Mouse (Mus musculus) common myeloid progenitor, adult 5-6 weeks (primary cell): ENCODE results near the gene Rho. TPM values are rescaled to one million over a fixed set of nuclear protein-coding genes. Genes with fewer than 3 reads are reported as not detected.

ENCODE experiments used
- ATAC-seq: replicated peaks from 2 replicates; pipeline ENCODE4 v1.8.0; 2016; ENCODE audit warnings: low read depth, mild to moderate bottlenecking, moderate TSS enrichment, inconsistent platforms; ENCODE audit not compliant: poor library complexity, severe bottlenecking
- total RNA-seq: library from RNA; stranded (forward); fragments of 200-1000, 187-1606 nt; gene quantifications from 2 replicates; pipeline ENCODE4 v1.2.3, GENCODE M21; 2017

Gene Rho
- total RNA-seq, 1 experiment from 2014 or later, result not detected

- no peak for ATAC-seq
Measured at GRCm38 (mm10) chr6:115954506-115955074, 23.0 kb downstream of the Rho start.

- no peak for ATAC-seq
Measured at GRCm38 (mm10) chr6:115955169-115955568, 23.6 kb downstream of the Rho start.

GRCm38 (mm10) chr6:115955664-115956063, 24.1 kb downstream of the Rho start:
- no peak for ATAC-seq

GRCm38 (mm10) chr6:115956418-115956921, 24.9 kb downstream of the Rho start:
- 0 out of 2 replicates have a peak, but pooled peaks have one; percentile 1 for ATAC-seq

- peak; percentile 48 for ATAC-seq
Measured at GRCm38 (mm10) chr6:115956922-115957601, 25.5 kb downstream of the Rho start.

GRCm38 (mm10) chr6:115957681-115958080, 26.1 kb downstream of the Rho start:
- ATAC-seq, result no peak

- no peak for ATAC-seq
Measured at GRCm38 (mm10) chr6:115958445-115958844, 26.9 kb downstream of the Rho start.

- no peak for ATAC-seq
Measured at GRCm38 (mm10) chr6:115959151-115959691, 27.7 kb downstream of the Rho start.

GRCm38 (mm10) chr6:115960322-115960721, 28.8 kb downstream of the Rho start:
- ATAC-seq, result no peak

GRCm38 (mm10) chr6:115961743-115962142, 30.2 kb downstream of the Rho start:
- ATAC-seq, result no peak

GRCm38 (mm10) chr6:115962439-115963085, 31.0 kb downstream of the Rho start:
- no peak for ATAC-seq

GRCm38 (mm10) chr6:115963656-115964055, 32.1 kb downstream of the Rho start:
- no peak for ATAC-seq

GRCm38 (mm10) chr6:115966227-115966966, 34.8 kb downstream of the Rho start:
- no peak for ATAC-seq

GRCm38 (mm10) chr6:115967291-115967880, 35.8 kb downstream of the Rho start:
- ATAC-seq, result no peak

- no peak for ATAC-seq
Measured at GRCm38 (mm10) chr6:115968086-115968485, 36.5 kb downstream of the Rho start.

- 0 out of 2 replicates have a peak, but pooled peaks have one; percentile 17 for ATAC-seq
Measured at GRCm38 (mm10) chr6:115968700-115969099, 37.2 kb downstream of the Rho start.

- ATAC-seq, result no peak
Measured at GRCm38 (mm10) chr6:115969103-115969502, 37.6 kb downstream of the Rho start.

- peak; percentile 39 for ATAC-seq
Measured at GRCm38 (mm10) chr6:115969952-115970351, 38.4 kb downstream of the Rho start.

- 0 out of 2 replicates have a peak, but pooled peaks have one; percentile 7 for ATAC-seq
Measured at GRCm38 (mm10) chr6:115971273-115972060, 39.9 kb downstream of the Rho start.
